29 mouse cellular contexts compared by ENCODE assay signal in the genomic region with DNA sequence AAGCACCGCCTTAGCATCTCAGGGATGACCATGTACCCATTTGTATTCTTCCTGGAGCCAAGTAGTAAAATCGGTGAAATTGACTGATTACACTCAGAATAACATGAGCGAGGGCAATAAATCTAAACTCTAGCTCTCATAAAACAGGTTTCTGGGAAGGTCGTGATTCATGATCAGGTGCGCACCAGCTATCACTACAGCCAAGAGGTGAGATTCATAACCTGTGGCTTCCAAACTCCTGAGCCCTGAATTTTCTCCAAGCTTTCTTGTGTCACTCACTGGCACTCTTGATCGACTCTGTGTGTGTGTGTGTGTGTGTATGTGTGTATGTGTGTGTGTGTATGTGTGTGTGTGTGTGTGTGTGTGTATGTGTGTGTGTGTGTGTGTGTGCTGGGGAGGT.
"Had no signal": no experiment of that assay in that cellular context is flagged by ENCODE, and none has a peak within 500 bp of the region (broad histone marks: within the 10 kb centered on the region; RNA-seq: fewer than 3 reads in every experiment).

No protein-coding gene starts in this region.

- ATAC-seq: forebrain, embryonic 13.5 days; forebrain, embryonic 14.5 days; forebrain, embryonic 15.5 days; forebrain, embryonic 16.5 days; forebrain, postnatal 0 days had no signal

- H3K4me2 ChIP-seq: embryonic facial prominence, embryonic 12.5 days; embryonic facial prominence, embryonic 13.5 days; embryonic facial prominence, embryonic 15.5 days; forebrain, embryonic 12.5 days; forebrain, embryonic 13.5 days; forebrain, embryonic 15.5 days had no signal

- H3K36me3 ChIP-seq: embryonic facial prominence, embryonic 10.5 days; embryonic facial prominence, embryonic 12.5 days; embryonic facial prominence, embryonic 13.5 days; embryonic facial prominence, embryonic 15.5 days; forebrain, embryonic 10.5 days; forebrain, embryonic 12.5 days; forebrain, embryonic 15.5 days had no signal

- H3K9me3 ChIP-seq: embryonic facial prominence, embryonic 10.5 days; embryonic facial prominence, embryonic 12.5 days; embryonic facial prominence, embryonic 13.5 days; embryonic facial prominence, embryonic 15.5 days; forebrain, embryonic 10.5 days; forebrain, embryonic 12.5 days; forebrain, embryonic 13.5 days; forebrain, embryonic 15.5 days had no signal

- H3K4me3 ChIP-seq: embryonic facial prominence, embryonic 10.5 days; embryonic facial prominence, embryonic 12.5 days; embryonic facial prominence, embryonic 13.5 days; embryonic facial prominence, embryonic 15.5 days; erythroblast, embryonic 14.5 days; forebrain, embryonic 10.5 days; forebrain, embryonic 12.5 days; forebrain, embryonic 13.5 days; forebrain, embryonic 15.5 days; gastrocnemius, adult 2 months had no signal

- H3K9ac ChIP-seq: embryonic facial prominence, embryonic 12.5 days; embryonic facial prominence, embryonic 13.5 days; embryonic facial prominence, embryonic 15.5 days; forebrain, embryonic 12.5 days; forebrain, embryonic 13.5 days; forebrain, embryonic 15.5 days; forebrain, postnatal 0 days had no signal

- H3K27ac ChIP-seq: embryonic facial prominence, embryonic 10.5 days; embryonic facial prominence, embryonic 12.5 days; embryonic facial prominence, embryonic 13.5 days; embryonic facial prominence, embryonic 15.5 days; forebrain, embryonic 10.5 days; forebrain, embryonic 12.5 days; forebrain, embryonic 13.5 days; forebrain, embryonic 15.5 days; gastrocnemius, adult 2 months had no signal

- H3K4me1 ChIP-seq: forebrain, embryonic 10.5 days; forebrain, embryonic 12.5 days had no signal

- H3K27me3 ChIP-seq: embryonic facial prominence, embryonic 12.5 days; embryonic facial prominence, embryonic 15.5 days; forebrain, embryonic 12.5 days; forebrain, embryonic 13.5 days; forebrain, embryonic 15.5 days had no signal

- DNase-seq: cerebellum, adult 18-20 months; cerebellum, adult 2 months; cerebellum, adult 8-10 months; cerebellum, adult 9-10 months; cerebellum, adult 9-11 months; cerebellum, postnatal 10 days; cerebellum, postnatal 14 days; cerebellum, postnatal 25 days; cerebellum, postnatal 36 days; embryo, embryonic 11 days; forebrain, postnatal 0 days; gastrocnemius, adult 2 months; gastrocnemius, postnatal 10 days; gastrocnemius, postnatal 14 days; gastrocnemius, postnatal 25 days; gastrocnemius, postnatal 36 days; heart, adult 11 months; heart, adult 18-20 months had no signal
